Mouse (Mus musculus) adrenal gland, postnatal 10 days (tissue): ENCODE measurements around the gene Psmd12. TPM values are rescaled to one million over a fixed set of nuclear protein-coding genes. Genes with fewer than 3 reads are reported as not detected.
A peak's percentile ranks its signal among the peaks of the same experiment; 100 is the strongest.

Experiments used
- DNase-seq: peaks from one replicate; pipeline ENCODE4 v3.0.0; 2021; ENCODE audit warnings: mixed read lengths
- long read RNA-seq, 2 experiments: library from polyadenylated mRNA; stranded (forward); transcript quantifications; one replicate each; pipeline ENCODE4 v2.0.0; 2021
- total RNA-seq, 2 experiments: library from RNA; stranded (reverse); gene quantifications; 2 replicates each; pipeline ENCODE4 v1.2.3; 2021

Gene Psmd12
- total RNA-seq = 10 to 100 TPM; 78.7 to 84.8 TPM
- long read RNA-seq, experiment 1, transcript Psmd12-201 (11 exons, 1,904 nt) = major isoform, 226 of 243 reads
- long read RNA-seq, experiment 1, partial matches to known transcripts = 6 of 243 reads
- long read RNA-seq, experiment 1, other reads (novel, unspliced or antisense) = 10 of 243 reads
- long read RNA-seq, experiment 2, transcript Psmd12-201 (11 exons, 1,904 nt) = major isoform, 124 of 132 reads
- long read RNA-seq, experiment 2, partial matches to known transcripts = 5 of 132 reads
- long read RNA-seq, experiment 2, other reads (novel, unspliced or antisense) = 3 of 132 reads

- peak; percentile 99 for DNase-seq
Observed at GRCm38 (mm10) chr11:107479053-107479861, at the start of gene Psmd12. Gene Psmd12 (plus strand): TSS chr11:107479484.

DNA sequence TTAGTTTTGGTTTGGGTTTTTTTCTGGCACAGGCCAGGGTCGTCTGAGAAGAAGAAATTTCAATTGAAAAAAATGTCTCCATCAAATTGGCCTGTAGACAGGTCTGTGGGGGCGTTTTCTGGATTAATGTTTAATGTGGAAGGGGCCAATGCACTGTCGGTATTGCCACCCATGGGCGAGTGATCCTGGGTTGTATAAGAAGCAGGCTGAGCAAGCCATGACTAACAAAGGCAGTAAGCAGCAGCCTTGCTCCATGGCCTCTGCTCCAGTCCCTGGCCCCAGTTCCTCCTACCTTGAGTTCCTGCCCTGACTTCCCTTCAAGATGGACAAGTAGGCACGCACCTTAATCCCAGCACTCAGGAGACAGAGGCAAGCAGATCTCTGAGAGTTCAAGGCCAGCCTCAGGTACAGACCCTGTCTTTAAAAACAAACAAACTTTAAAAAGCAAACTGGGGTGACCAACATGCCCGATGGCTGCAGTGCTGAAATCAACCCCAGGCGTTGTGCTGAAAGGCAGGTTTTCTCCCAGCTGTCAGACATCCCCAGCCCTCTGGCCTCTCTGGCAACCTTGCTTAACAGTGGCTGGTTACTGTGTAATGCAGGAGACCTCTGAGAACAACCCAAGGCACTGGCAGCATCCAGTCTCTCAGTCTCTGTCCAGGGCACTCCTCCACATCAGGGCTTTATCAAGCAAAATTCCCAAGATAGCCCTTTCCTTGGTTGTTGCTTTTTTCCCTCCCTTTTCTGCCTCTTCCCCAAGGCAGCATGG is 47.9 kb upstream of the Psmd12 start:
- no peak for DNase-seq

DNA sequence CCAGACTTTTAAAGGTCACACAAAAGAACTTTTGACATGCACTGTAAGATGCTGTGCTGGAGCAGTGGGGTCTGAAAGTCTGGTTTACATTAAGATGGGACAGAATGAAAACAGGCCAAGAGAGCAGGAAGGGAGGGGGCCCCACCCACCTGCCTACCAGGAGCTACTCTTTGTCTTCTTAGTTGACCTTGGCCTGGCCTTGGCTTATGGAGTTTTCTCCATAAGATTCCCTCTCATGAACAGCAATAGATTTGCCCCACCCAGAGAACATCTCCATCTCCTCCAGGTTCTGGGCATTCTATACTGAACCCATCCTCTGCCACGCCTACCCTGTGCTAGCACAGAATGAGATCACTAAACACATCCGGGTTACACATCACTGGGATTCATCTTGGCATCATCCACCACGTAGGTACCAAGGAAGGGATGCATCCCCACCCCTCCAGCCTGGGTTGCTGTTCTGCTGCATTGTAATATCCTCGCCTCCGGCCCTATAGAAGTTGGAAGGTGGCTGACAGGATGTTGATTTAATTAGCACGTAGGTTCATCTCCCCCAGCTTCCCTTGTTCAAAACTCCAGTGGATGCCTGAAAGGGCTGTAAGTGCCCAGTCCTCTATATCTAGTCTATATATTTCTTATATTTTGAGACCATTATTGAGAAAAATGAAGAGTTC is 43.4 kb upstream of the Psmd12 start:
- no peak for DNase-seq

GRCm38 (mm10) chr11:107437723-107438122 is 41.6 kb upstream of the Psmd12 start:
- peak; percentile 56 for DNase-seq

- no peak for DNase-seq
Observed at GRCm38 (mm10) chr11:107438140-107438539, 41.1 kb upstream of the Psmd12 start.

DNA sequence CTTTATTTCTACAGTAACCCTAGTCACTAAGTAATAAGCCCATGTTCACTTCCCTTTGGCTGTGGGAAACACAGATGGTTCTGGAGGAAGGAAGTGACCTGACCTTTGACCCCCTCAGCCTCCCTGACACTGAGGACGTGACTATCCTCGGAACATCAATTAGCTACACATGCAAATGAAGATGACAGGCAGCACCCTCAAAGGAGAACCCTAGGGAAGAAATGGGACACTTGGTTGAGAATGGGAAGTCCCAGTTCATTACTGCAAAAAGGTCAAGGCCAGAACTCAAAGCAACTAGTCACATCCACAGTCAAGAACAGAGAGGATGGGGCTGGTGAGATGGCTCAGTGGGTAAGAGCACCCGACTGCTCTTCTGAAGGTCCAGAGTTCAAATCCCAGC is 38.2 kb upstream of the Psmd12 start:
- no peak for DNase-seq

GRCm38 (mm10) chr11:107443121-107444095 is 35.9 kb upstream of the Psmd12 start:
- DNase-seq = no peak

DNA sequence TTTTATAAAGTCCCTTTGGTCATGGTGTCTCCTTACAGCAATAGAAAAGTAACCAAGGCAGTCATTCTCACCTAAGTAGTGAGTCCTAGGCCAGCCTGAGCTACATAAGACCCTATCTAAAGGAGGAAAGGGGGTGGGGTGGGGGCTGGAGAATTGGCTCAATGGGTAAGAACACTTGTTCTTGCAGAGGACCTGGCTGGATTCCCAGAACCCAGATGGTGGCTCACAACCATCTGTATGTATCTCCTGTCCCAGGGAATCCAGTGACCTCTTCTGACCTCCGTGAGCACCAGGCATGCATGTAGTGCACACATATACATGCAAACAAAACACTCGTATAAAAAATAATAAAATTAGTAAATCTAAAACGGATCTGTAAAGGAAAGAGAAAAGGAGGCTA is 33.6 kb upstream of the Psmd12 start:
- no peak for DNase-seq

GRCm38 (mm10) chr11:107446650-107447049 is 32.6 kb upstream of the Psmd12 start:
- DNase-seq = no peak

DNA sequence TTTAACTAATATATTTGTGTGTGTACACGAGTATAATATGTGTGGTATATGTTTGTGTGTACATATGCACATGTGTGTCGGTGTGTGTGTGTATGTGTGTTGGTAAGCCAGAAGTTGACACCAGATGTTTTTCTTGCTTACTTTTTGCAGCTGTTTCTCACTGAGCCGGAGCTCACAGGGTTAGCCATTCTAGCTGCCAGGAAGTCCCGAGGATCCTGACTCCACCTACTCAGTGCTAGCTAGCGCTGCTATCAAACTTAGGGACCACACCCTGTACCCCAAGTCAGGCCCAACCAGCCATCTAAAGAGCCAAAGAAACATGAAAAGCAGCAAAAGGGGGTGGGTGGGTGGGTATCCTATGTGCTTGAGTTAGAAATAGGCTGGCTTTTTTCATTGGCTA is 31.9 kb upstream of the Psmd12 start:
- DNase-seq = no peak

GRCm38 (mm10) chr11:107447915-107448314 is 31.4 kb upstream of the Psmd12 start:
- DNase-seq = no peak

DNA sequence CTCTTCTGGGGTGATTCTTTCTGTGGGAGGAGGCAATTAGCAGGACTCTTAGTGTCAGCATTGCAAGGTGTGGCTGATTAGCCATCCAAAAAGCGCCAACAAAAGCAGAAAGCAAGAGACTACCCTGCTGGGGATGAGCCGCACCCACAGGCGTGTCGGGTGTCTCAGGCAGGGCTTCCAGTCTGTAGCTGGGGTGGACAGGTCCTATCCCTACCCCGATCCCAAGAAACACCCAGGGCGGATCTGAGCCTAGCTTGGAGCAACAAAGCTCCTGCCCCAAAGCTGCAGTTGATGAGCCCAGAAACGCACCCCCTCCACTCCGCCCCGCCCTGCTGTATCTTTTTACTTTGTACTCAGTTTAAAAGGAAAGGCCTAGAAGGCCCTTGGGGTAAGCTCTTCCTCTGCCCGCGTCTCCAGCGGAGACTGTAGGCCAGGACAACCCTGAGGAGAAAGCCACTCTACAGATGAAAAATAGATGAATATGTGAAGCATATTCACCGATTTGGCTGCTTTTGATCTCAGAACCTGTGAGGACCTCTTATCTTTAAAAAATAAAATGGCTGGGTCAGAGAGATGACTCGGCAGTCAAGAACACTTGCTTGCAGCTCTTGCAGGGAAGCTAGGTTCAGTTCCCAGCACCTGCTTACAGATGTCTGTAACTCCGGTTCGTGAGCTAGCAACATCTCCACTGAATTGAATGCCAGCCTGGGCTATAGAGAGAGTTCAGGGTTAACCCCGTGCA is 29.9 kb upstream of the Psmd12 start:
- no peak for DNase-seq

DNA sequence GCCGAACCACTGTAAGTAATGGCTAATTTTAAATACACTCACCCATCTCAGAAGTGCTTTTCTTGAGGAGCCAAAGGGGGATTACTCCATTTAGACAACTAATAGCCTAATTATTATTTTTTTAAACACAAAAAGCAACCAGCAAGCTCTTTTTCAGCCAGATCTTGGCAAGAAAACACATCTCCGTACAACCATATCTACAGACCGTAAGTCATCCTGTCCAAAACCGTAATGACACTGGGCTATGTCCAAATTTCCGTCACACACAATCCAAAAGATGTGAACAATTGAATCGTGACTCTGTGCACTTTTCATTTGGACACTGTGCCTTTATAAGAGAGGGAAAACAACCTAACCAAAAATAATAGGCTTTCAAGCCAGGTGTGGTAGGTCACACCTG is 29.2 kb upstream of the Psmd12 start:
- no peak for DNase-seq

- no peak for DNase-seq
Observed at GRCm38 (mm10) chr11:107451106-107451505, 28.2 kb upstream of the Psmd12 start.

- no peak for DNase-seq
Observed at GRCm38 (mm10) chr11:107452053-107452452, 27.2 kb upstream of the Psmd12 start.

DNA sequence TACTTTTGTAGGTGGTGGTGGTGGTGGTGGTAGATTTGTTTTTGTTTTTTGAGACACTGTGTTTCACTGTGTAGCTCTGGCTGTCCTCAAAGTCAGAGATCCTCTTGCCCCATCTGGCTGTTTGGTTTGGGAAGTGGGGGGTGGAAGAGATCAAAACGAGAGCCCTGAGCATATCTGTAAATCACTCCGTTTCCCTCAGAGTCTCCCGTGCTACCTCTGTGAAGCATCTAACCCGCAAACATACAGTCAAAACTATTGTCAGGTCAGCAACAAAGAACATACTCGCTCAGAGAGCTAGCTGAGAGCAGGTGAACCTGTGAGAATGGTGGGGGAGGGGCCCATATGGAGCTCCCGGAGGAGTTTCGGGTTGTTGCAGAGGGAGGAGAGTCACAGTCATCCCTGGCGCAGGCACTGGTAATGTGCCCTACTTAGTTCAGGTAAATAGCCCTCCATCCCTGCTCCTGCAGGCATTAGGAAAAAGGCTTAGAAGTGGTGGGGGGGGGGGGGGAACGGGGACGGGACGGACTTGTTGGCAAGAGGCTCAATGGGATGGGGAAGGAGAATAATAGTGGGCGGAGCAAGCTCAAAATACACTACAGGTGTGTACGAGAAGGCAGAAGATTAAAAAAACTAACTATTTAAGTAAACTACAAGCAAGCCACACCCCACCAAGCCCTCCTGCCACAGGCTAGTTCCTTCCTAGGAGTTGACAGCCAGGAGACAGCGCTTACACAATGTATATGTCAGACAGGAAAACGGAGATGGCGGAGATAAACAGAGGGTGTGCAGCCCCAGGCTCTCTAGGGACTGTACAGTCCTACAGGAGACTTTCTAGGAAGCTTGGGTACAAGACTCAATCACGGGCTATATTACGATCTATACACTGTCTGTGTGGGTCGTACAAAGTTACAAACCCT is 24.5 kb upstream of the Psmd12 start:
- DNase-seq = no peak

DNA sequence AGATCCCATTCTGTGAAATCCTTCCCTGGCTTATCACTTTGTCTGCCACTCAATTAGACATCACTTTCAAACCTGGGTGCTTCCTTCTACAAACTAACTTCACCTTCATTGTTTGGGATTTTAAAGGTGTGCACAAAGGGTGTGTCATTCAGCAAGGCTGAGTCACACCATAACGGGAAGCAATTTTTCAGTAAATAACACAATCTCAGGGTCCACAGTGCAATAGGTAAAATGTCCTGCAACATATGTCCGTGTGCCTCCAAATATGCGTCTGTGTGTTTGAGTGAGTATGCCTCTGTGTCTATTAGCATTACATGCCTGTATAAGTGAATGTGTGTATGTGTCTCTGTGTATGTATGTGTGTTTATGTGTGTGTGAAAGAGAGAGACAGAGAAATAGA is 22.0 kb upstream of the Psmd12 start:
- DNase-seq = no peak

- DNase-seq = no peak
Observed at GRCm38 (mm10) chr11:107458286-107458685, 21.0 kb upstream of the Psmd12 start.

- DNase-seq = no peak
Observed at GRCm38 (mm10) chr11:107458986-107459385, 20.3 kb upstream of the Psmd12 start.
